Mouse (Mus musculus): ENCODE results near the gene Gm45337. TPM values are rescaled to one million over a fixed set of nuclear protein-coding genes. Genes with fewer than 3 reads are reported as not detected.
A peak's percentile ranks its signal among the peaks of the same experiment; 100 is the strongest.
"Not testable (repeated sequence)": the region's sequence is repeated elsewhere in the genome, so short reads cannot be mapped to it uniquely, and the experiment has no call there.

Gene Gm45337
- polyA plus RNA-seq, 1 experiment from 2014 or later: not detected

- not testable (repeated sequence) for H3K9ac ChIP-seq (ENCODE audit: low read length); H3K4me1 ChIP-seq (ENCODE audit: control insufficient read depth, insufficient read depth, low read length); H3K27me3 ChIP-seq (ENCODE audit: control insufficient read depth, insufficient read depth, low read length); H3K4me3 ChIP-seq (ENCODE audit: low read depth, low read length); H3K27ac ChIP-seq (replicated peaks; ENCODE audit: low read depth, low read length); H3K9me3 ChIP-seq (ENCODE audit: control insufficient read depth, low read length); H3K4me2 ChIP-seq (ENCODE audit: low read depth, severe bottlenecking); DNase-seq (ENCODE audit: low spot score); H3K36me3 ChIP-seq (ENCODE audit: control insufficient read depth, insufficient read depth, low read length); ATAC-seq (ENCODE audit: insufficient number of reproducible peaks, low FRiP score, low TSS enrichment, low read depth)
- 43% methylated on average over 2 of the region's 2 CpGs for WGBS
Measured at GRCm38 (mm10) chr7:142157013-142157412, 12.6 kb upstream of the Gm45337 start, which contains the start of gene Gm29735. Gm29735 (minus strand) TSS chr7:142157113.

DNA sequence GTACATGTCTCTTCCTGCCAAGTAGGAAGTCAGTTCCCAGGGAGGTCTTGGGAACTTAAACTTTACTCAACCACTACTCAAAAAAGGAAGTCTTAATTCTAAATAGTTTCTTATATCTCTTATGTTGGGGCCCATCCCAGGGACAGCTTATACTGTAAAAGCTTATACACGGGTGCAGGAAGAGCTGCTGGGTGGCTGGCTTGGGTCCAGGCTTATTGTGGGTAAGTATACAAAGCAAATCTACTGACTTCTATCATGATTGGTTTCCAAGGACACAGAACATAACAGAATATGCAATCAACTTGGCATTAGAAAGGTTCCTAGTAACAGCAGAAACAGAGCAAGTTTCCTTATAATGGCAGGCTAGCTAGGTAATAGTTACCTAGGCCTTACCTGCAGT is 10.9 kb upstream of the Gm45337 start:
- no peak overlapping the region for H3K4me3 ChIP-seq (ENCODE audit: low read depth, low read length)
- H3K36me3 ChIP-seq (ENCODE audit: control insufficient read depth, insufficient read depth, low read length): no peaks in the 10 kb centered on the region
- no peak for DNase-seq (ENCODE audit: low spot score)
- ATAC-seq (ENCODE audit: insufficient number of reproducible peaks, low FRiP score, low TSS enrichment, low read depth): no peak
- H3K27me3 ChIP-seq (ENCODE audit: control insufficient read depth, insufficient read depth, low read length): no peaks in the 10 kb centered on the region
- no peaks in the 10 kb centered on the region for H3K9me3 ChIP-seq (ENCODE audit: control insufficient read depth, low read length)
- 72% methylated on average over 1 of the region's 1 CpGs for WGBS
- H3K4me1 ChIP-seq (ENCODE audit: control insufficient read depth, insufficient read depth, low read length): no peaks in the 10 kb centered on the region
- H3K4me2 ChIP-seq (ENCODE audit: low read depth, severe bottlenecking): no peak overlapping the region
- no peak overlapping the region for H3K9ac ChIP-seq (ENCODE audit: low read length)
- no peak overlapping the region for H3K27ac ChIP-seq (replicated peaks; ENCODE audit: low read depth, low read length)

DNA sequence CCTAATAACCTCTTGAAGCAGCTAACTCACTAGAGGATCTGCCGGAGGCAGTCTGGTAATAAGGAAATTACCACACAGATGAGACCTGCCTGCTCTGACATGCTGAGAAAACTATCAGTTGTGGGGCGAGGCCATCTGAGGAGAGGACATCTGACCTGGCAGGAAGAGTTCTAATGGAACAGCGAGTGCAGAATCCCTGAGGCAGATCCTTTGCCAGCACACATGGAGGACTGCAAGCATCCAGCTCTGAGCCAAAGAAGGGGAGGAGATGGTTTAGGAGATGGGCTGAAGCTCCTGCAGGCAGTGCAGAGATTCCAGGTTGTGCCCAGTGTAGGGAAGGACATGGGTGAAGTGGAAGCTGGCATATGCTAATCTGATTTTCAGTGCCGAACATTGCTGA is 7.8 kb upstream of the Gm45337 start:
- 82% methylated on average over 4 of the region's 4 CpGs for WGBS
- H3K27me3 ChIP-seq (ENCODE audit: control insufficient read depth, insufficient read depth, low read length): no peaks in the 10 kb centered on the region
- DNase-seq (ENCODE audit: low spot score) (no peak), ATAC-seq (ENCODE audit: insufficient number of reproducible peaks, low FRiP score, low TSS enrichment, low read depth) (no peak)
- no peak overlapping the region for H3K4me3 ChIP-seq (ENCODE audit: low read depth, low read length)
- no peaks in the 10 kb centered on the region for H3K36me3 ChIP-seq (ENCODE audit: control insufficient read depth, insufficient read depth, low read length)
- H3K9me3 ChIP-seq (ENCODE audit: control insufficient read depth, low read length): no peaks in the 10 kb centered on the region
- H3K4me2 ChIP-seq (ENCODE audit: low read depth, severe bottlenecking): no peak overlapping the region
- H3K27ac ChIP-seq (replicated peaks; ENCODE audit: low read depth, low read length): no peak overlapping the region
- H3K9ac ChIP-seq (ENCODE audit: low read length): no peak overlapping the region
- H3K4me1 ChIP-seq (ENCODE audit: control insufficient read depth, insufficient read depth, low read length): no peaks in the 10 kb centered on the region

GRCm38 (mm10) chr7:142148633-142149032 is 4.2 kb upstream of the Gm45337 start:
- no peak overlapping the region for H3K4me2 ChIP-seq (ENCODE audit: low read depth, severe bottlenecking)
- no peak overlapping the region for H3K27ac ChIP-seq (replicated peaks; ENCODE audit: low read depth, low read length)
- H3K4me3 ChIP-seq (ENCODE audit: low read depth, low read length): no peak overlapping the region
- no peaks in the 10 kb centered on the region for H3K27me3 ChIP-seq (ENCODE audit: control insufficient read depth, insufficient read depth, low read length)
- H3K36me3 ChIP-seq (ENCODE audit: control insufficient read depth, insufficient read depth, low read length): no peaks in the 10 kb centered on the region
- H3K9me3 ChIP-seq (ENCODE audit: control insufficient read depth, low read length): no peaks in the 10 kb centered on the region
- H3K9ac ChIP-seq (ENCODE audit: low read length): no peak overlapping the region
- DNase-seq (ENCODE audit: low spot score) (no peak), ATAC-seq (ENCODE audit: insufficient number of reproducible peaks, low FRiP score, low TSS enrichment, low read depth) (no peak)
- no peaks in the 10 kb centered on the region for H3K4me1 ChIP-seq (ENCODE audit: control insufficient read depth, insufficient read depth, low read length)

- no peaks in the 10 kb centered on the region for H3K9me3 ChIP-seq (ENCODE audit: control insufficient read depth, low read length)
- H3K9ac ChIP-seq (ENCODE audit: low read length): no peak overlapping the region
- H3K27me3 ChIP-seq (ENCODE audit: control insufficient read depth, insufficient read depth, low read length): no peaks in the 10 kb centered on the region
- no peaks in the 10 kb centered on the region for H3K4me1 ChIP-seq (ENCODE audit: control insufficient read depth, insufficient read depth, low read length)
- DNase-seq (ENCODE audit: low spot score): peak; percentile 68
- H3K4me3 ChIP-seq (ENCODE audit: low read depth, low read length): no peak overlapping the region
- H3K4me2 ChIP-seq (ENCODE audit: low read depth, severe bottlenecking): no peak overlapping the region
- no peaks in the 10 kb centered on the region for H3K36me3 ChIP-seq (ENCODE audit: control insufficient read depth, insufficient read depth, low read length)
- H3K27ac ChIP-seq (replicated peaks; ENCODE audit: low read depth, low read length): no peak overlapping the region
- 0% methylated on average over 1 of the region's 1 CpGs for WGBS
- ATAC-seq (ENCODE audit: insufficient number of reproducible peaks, low FRiP score, low TSS enrichment, low read depth): no peak
Measured at GRCm38 (mm10) chr7:142146033-142146432, 1.6 kb upstream of the Gm45337 start.

- 72% methylated on average over 4 of the region's 4 CpGs for WGBS
- DNase-seq (ENCODE audit: low spot score): no peak
Measured at GRCm38 (mm10) chr7:142145413-142145940, 1.1 kb upstream of the Gm45337 start.

DNA sequence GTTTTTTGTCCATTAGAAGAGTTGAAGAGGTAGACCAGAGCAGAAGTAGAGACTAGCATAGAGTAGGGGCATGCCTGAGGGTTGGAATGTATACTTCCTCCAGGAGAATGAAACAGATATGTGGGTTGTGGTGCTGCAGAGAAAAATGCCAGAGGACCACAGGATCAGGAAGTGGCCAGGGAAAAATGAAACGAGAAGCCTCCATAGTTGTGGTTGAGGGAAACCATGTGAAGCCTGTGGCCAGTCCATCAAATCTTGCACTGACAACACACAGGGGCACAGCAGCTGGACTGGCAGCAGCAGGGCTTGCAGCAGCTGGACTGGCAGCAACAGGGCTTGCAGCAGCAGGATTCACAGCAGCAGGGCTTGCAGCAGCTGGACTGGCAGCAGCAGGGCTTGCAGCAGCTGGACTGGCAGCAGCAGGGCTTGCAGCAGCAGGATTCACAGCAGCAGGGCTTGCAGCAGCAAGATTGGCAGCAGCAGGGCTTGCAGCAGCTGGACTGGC is 849 bp downstream of the Gm45337 start:
- DNase-seq (ENCODE audit: low spot score); H3K9me3 ChIP-seq (ENCODE audit: control insufficient read depth, low read length); H3K27me3 ChIP-seq (ENCODE audit: control insufficient read depth, insufficient read depth, low read length); H3K36me3 ChIP-seq (ENCODE audit: control insufficient read depth, insufficient read depth, low read length); H3K9ac ChIP-seq (ENCODE audit: low read length); H3K27ac ChIP-seq (replicated peaks; ENCODE audit: low read depth, low read length); H3K4me3 ChIP-seq (ENCODE audit: low read depth, low read length); ATAC-seq (ENCODE audit: insufficient number of reproducible peaks, low FRiP score, low TSS enrichment, low read depth); H3K4me1 ChIP-seq (ENCODE audit: control insufficient read depth, insufficient read depth, low read length); H3K4me2 ChIP-seq (ENCODE audit: low read depth, severe bottlenecking): not testable (repeated sequence)
- WGBS: 65% methylated on average over 1 of the region's 1 CpGs

More at GRCm38 (mm10) chr7:142145413-142145940, 1.1 kb upstream of the Gm45337 start:
- Histone ChIP-seq H3K4me1 (ENCODE audit: control insufficient read depth, insufficient read depth, low read length) (no peaks in the 10 kb centered on the region), H3K4me3 (ENCODE audit: low read depth, low read length) (no peak overlapping the region), H3K4me2 (ENCODE audit: low read depth, severe bottlenecking) (no peak overlapping the region), H3K36me3 (ENCODE audit: control insufficient read depth, insufficient read depth, low read length) (no peaks in the 10 kb centered on the region), H3K9ac (ENCODE audit: low read length) (no peak overlapping the region), H3K9me3 (ENCODE audit: control insufficient read depth, low read length) (no peaks in the 10 kb centered on the region), H3K27ac (replicated peaks; ENCODE audit: low read depth, low read length) (no peak overlapping the region), H3K27me3 (ENCODE audit: control insufficient read depth, insufficient read depth, low read length) (no peaks in the 10 kb centered on the region)
- no peak for ATAC-seq (ENCODE audit: insufficient number of reproducible peaks, low FRiP score, low TSS enrichment, low read depth)

DNA sequence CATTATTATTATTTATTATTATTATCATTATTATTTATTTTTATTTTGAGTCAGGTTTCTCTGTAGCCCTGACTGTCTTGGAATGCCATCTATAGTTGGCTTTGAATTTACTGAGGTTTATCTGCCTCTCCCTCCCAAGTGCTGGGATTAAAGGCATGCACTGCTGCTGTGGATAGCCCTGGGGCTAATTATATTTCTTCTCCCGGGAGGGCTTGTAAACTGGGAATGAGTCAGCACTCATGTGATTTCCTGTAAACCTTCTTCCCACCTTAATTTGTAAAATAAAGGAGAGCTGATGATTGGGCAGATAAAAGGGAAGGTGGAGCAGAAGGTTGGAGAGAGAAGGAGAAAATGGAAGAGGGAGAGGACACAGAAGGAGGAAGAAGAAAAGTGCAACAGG is 3.7 kb downstream of the Gm45337 start:
- no peaks in the 10 kb centered on the region for H3K27me3 ChIP-seq (ENCODE audit: control insufficient read depth, insufficient read depth, low read length)
- H3K4me1 ChIP-seq (ENCODE audit: control insufficient read depth, insufficient read depth, low read length): no peaks in the 10 kb centered on the region
- no peak overlapping the region for H3K27ac ChIP-seq (replicated peaks; ENCODE audit: low read depth, low read length)
- no peaks in the 10 kb centered on the region for H3K9me3 ChIP-seq (ENCODE audit: control insufficient read depth, low read length)
- WGBS: 16% methylated on average over 1 of the region's 1 CpGs
- DNase-seq (ENCODE audit: low spot score) (no peak), ATAC-seq (ENCODE audit: insufficient number of reproducible peaks, low FRiP score, low TSS enrichment, low read depth) (no peak)
- no peak overlapping the region for H3K9ac ChIP-seq (ENCODE audit: low read length)
- no peak overlapping the region for H3K4me2 ChIP-seq (ENCODE audit: low read depth, severe bottlenecking)
- no peaks in the 10 kb centered on the region for H3K36me3 ChIP-seq (ENCODE audit: control insufficient read depth, insufficient read depth, low read length)
- no peak overlapping the region for H3K4me3 ChIP-seq (ENCODE audit: low read depth, low read length)

DNA sequence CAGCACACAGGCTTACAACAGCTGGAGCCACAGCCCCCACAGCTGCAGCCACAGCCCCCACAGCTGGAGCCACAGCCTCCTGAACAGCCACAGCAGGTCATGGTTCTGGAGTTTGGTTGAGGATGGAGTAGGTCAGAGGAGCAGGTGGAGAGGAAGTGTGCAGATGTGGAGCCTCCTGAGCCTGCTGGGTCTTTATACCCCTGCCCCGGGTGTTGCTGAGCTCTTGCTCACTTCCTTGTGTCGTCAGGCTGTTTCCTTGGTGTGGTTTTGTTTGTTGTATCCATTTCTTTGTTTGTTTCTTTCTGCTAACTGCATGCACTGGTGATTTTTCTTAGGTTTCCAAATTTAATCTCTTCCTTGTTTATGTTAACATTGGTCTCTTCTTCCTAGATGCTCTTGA is 8.5 kb downstream of the Gm45337 start, which contains the start of gene Gm39115:
Gene Gm39115 (minus strand): TSS at position 101 of the 400 bp plus-strand sequence.
- DNase-seq (ENCODE audit: low spot score); H3K36me3 ChIP-seq (ENCODE audit: control insufficient read depth, insufficient read depth, low read length); H3K9me3 ChIP-seq (ENCODE audit: control insufficient read depth, low read length); H3K4me2 ChIP-seq (ENCODE audit: low read depth, severe bottlenecking); H3K4me3 ChIP-seq (ENCODE audit: low read depth, low read length); H3K4me1 ChIP-seq (ENCODE audit: control insufficient read depth, insufficient read depth, low read length); H3K9ac ChIP-seq (ENCODE audit: low read length); H3K27me3 ChIP-seq (ENCODE audit: control insufficient read depth, insufficient read depth, low read length); ATAC-seq (ENCODE audit: insufficient number of reproducible peaks, low FRiP score, low TSS enrichment, low read depth); H3K27ac ChIP-seq (replicated peaks; ENCODE audit: low read depth, low read length): not testable (repeated sequence)
- WGBS: 51% methylated on average over 2 of the region's 2 CpGs
